Mouse (Mus musculus): ENCODE measurements around the gene Samd4b.
"Not testable (repeated sequence)": the region's sequence is repeated elsewhere in the genome, so short reads cannot be mapped to it uniquely, and the experiment has no call there.

Samd4b gene

GRCm38 (mm10) chr7:28597642-28598446, at the start of gene Samd4b, which contains the start of gene Pak4:
Gene Samd4b (minus strand): TSS chr7:28598144.
Gene Pak4 (minus strand): TSS chr7:28598185.
- peak; percentile 99 for DNase-seq (ENCODE audit: low spot score)

- peak; percentile 42 for DNase-seq (ENCODE audit: low spot score)
Observed at GRCm38 (mm10) chr7:28647016-28647415, 49.1 kb upstream of the Samd4b start.

- DNase-seq (ENCODE audit: low spot score) = no peak
Observed at GRCm38 (mm10) chr7:28645947-28646475, 48.1 kb upstream of the Samd4b start.

- DNase-seq (ENCODE audit: low spot score) = no peak
Observed at GRCm38 (mm10) chr7:28645366-28645765, 47.4 kb upstream of the Samd4b start.

GRCm38 (mm10) chr7:28641546-28641945, 43.6 kb upstream of the Samd4b start:
- no peak for DNase-seq (ENCODE audit: low spot score)

GRCm38 (mm10) chr7:28637511-28637910, 39.6 kb upstream of the Samd4b start:
- DNase-seq (ENCODE audit: low spot score) = no peak

- no peak for DNase-seq (ENCODE audit: low spot score)
Observed at GRCm38 (mm10) chr7:28634128-28634527, 36.2 kb upstream of the Samd4b start.

GRCm38 (mm10) chr7:28631073-28631472, 33.1 kb upstream of the Samd4b start, which contains the start of gene Acp7:
Gene Acp7 (minus strand): TSS chr7:28631332.
- DNase-seq (ENCODE audit: low spot score) = no peak

GRCm38 (mm10) chr7:28624791-28625190, 26.8 kb upstream of the Samd4b start:
- no peak for DNase-seq (ENCODE audit: low spot score)

GRCm38 (mm10) chr7:28619098-28619715, 21.3 kb upstream of the Samd4b start:
- peak; percentile 51 for DNase-seq (ENCODE audit: low spot score)

- no peak for DNase-seq (ENCODE audit: low spot score)
Observed at GRCm38 (mm10) chr7:28605951-28606350, 8.0 kb upstream of the Samd4b start.

- not testable (repeated sequence) for DNase-seq (ENCODE audit: low spot score)
Observed at GRCm38 (mm10) chr7:28603788-28604187, 5.8 kb upstream of the Samd4b start.

GRCm38 (mm10) chr7:28603136-28603535, 5.2 kb upstream of the Samd4b start:
- DNase-seq (ENCODE audit: low spot score) = no peak

- DNase-seq (ENCODE audit: low spot score) = peak; percentile 83
Observed at GRCm38 (mm10) chr7:28601668-28602067, 3.7 kb upstream of the Samd4b start.

- peak; percentile 83 for DNase-seq (ENCODE audit: low spot score)
Observed at GRCm38 (mm10) chr7:28601029-28601428, 3.1 kb upstream of the Samd4b start.

- peak; percentile 9 for DNase-seq (ENCODE audit: low spot score)
Observed at GRCm38 (mm10) chr7:28598951-28599350, 1.0 kb upstream of the Samd4b start.

GRCm38 (mm10) chr7:28597277-28597570, 720 bp downstream of the Samd4b start:
- no peak for DNase-seq (ENCODE audit: low spot score)

- peak; percentile 57 for DNase-seq (ENCODE audit: low spot score)
Observed at GRCm38 (mm10) chr7:28596436-28597276, 1.3 kb downstream of the Samd4b start.

GRCm38 (mm10) chr7:28595751-28596435, 2.1 kb downstream of the Samd4b start:
- DNase-seq (ENCODE audit: low spot score) = no peak

GRCm38 (mm10) chr7:28593206-28594111, 4.5 kb downstream of the Samd4b start:
- peak; percentile 43 for DNase-seq (ENCODE audit: low spot score)

GRCm38 (mm10) chr7:28591862-28592261, 6.1 kb downstream of the Samd4b start:
- no peak for DNase-seq (ENCODE audit: low spot score)

All from embryo, embryonic 10.5 days (tissue).